Mouse (Mus musculus): Measurements from ENCODE around the gene Tbc1d10b. TPM values are rescaled to one million over a fixed set of nuclear protein-coding genes. Genes with fewer than 3 reads are reported as not detected.

The Tbc1d10b gene
- polyA plus RNA-seq, 1 experiment from 2014 or later: 29.4 TPM

DNA sequence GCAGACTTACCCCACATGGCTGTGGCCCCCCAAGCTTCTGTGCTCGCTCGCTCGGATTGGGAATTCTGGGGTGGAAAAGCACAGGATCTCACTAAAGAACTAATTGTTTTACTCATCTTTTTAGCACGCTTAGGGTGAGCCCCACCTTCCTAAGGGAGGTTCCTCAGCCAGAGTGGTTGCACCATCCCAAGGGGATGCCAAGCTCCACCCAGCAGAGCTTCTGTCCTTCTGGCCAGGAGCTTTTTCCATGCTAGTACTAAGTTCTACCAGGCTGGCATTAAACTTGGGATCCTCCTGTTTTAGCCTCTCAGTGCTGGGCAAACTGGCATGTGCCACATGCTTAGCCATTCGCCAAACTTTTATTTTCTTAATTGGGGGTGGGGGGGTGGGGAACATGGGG is 45.7 kb downstream of the Tbc1d10b start:
- 85% methylated on average over 5 of the region's 5 CpGs for WGBS
- Histone ChIP-seq H3K36me3 (ENCODE audit: control insufficient read depth, insufficient read depth, low read length) (no peaks in the 10 kb centered on the region), H3K27me3 (ENCODE audit: control insufficient read depth, insufficient read depth, low read length) (no peaks in the 10 kb centered on the region)

DNA sequence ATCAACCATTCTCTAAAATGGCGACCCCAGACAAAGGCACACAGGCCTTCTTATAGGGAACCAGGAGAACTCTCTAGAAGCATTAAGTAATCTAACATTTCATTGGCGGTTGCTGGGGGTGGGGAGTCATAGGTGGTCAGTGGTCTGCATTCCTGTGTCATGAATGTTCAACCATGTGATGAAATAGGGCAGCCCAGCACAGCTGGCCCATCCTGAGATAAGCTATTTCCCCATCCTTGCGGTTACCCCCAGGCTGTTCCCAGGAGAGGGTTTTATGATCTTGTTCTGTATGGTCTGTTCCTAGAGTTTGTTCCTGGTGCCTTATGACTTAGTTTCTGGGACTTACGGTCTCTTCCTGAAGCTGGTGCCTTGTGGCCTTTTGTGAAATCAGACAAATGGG is 50.7 kb downstream of the Tbc1d10b start:
- Histone ChIP-seq H3K9ac (replicated peaks; ENCODE audit: low read depth, low read length) (no peak overlapping the region), H3K4me1 (ENCODE audit: control insufficient read depth, insufficient read depth, low read length) (no peaks in the 10 kb centered on the region), H3K27ac (ENCODE audit: low read depth, low read length) (no peak overlapping the region), H3K4me2 (ENCODE audit: low read depth, low read length) (no peak overlapping the region), H3K4me3 (ENCODE audit: low read depth, low read length) (no peak overlapping the region), H3K9me3 (ENCODE audit: control insufficient read depth, low read length) (no peaks in the 10 kb centered on the region), H3K36me3 (ENCODE audit: control insufficient read depth, insufficient read depth, low read length) (no peaks in the 10 kb centered on the region), H3K27me3 (ENCODE audit: control insufficient read depth, insufficient read depth, low read length) (no peaks in the 10 kb centered on the region)
- ATAC-seq (ENCODE audit: low read depth): no peak
- 89% methylated on average over 4 of the region's 4 CpGs for WGBS

More for the DNA sequence above, 45.7 kb downstream of the Tbc1d10b start:
- Histone ChIP-seq H3K9me3 (ENCODE audit: control insufficient read depth, low read length) (no peaks in the 10 kb centered on the region), H3K27ac (ENCODE audit: low read depth, low read length) (no peak overlapping the region), H3K9ac (replicated peaks; ENCODE audit: low read depth, low read length) (no peak overlapping the region), H3K4me1 (ENCODE audit: control insufficient read depth, insufficient read depth, low read length) (no peaks in the 10 kb centered on the region), H3K4me3 (ENCODE audit: low read depth, low read length) (no peak overlapping the region), H3K4me2 (ENCODE audit: low read depth, low read length) (no peak overlapping the region)
- no peak for ATAC-seq (ENCODE audit: low read depth)

DNA sequence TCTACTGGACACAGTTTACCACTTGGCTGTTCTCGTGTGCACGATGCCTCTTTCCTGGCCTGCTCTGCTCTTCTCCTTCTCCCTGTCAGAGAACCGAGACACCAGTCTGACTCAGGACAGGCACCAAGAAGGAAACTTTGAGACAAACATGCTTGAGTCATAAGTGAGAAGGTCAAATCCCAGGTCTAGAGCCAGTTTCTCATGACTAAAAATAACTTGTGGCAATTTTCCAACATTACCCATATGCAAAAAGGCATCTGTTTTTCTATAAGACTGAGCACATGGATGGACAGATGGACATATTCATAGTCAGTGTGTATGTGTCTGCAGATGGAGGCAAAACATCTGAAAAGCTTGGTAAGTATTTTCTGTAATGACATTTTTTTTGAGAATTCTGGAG is 54.8 kb downstream of the Tbc1d10b start:
- Histone ChIP-seq H3K9me3 (ENCODE audit: control insufficient read depth, low read length) (no peaks in the 10 kb centered on the region), H3K4me1 (ENCODE audit: control insufficient read depth, insufficient read depth, low read length) (no peaks in the 10 kb centered on the region), H3K4me3 (ENCODE audit: low read depth, low read length) (no peak overlapping the region), H3K27ac (ENCODE audit: low read depth, low read length) (no peak overlapping the region), H3K9ac (replicated peaks; ENCODE audit: low read depth, low read length) (no peak overlapping the region), H3K27me3 (ENCODE audit: control insufficient read depth, insufficient read depth, low read length) (no peaks in the 10 kb centered on the region), H3K36me3 (ENCODE audit: control insufficient read depth, insufficient read depth, low read length) (no peaks in the 10 kb centered on the region), H3K4me2 (ENCODE audit: low read depth, low read length) (no peak overlapping the region)
- no peak for ATAC-seq (ENCODE audit: low read depth)
- 84% methylated on average over 3 of the region's 3 CpGs for WGBS

DNA sequence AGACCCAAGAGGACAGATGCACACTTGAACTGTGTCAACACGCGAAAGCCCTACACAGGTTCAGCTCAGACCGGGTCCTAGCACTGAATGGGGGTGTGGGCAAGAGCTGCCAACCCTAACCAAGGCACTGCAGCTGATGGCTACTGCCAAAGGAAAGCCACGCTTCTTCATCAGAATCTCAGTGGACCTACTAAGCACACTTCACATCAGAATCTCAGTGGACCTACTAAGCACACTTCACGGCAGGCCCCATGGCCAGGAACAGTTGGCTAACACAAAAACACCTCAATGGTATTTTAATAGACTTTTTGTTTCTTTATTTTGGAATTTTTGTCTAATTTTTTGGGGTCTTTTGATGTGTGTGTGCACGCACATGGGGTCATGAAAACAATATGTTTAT is 55.8 kb downstream of the Tbc1d10b start:
- no peak overlapping the region for H3K9ac ChIP-seq (replicated peaks; ENCODE audit: low read depth, low read length)
- no peak for ATAC-seq (ENCODE audit: low read depth)
- no peak overlapping the region for H3K4me2 ChIP-seq (ENCODE audit: low read depth, low read length)
- H3K27ac ChIP-seq (ENCODE audit: low read depth, low read length): no peak overlapping the region
- no peaks in the 10 kb centered on the region for H3K36me3 ChIP-seq (ENCODE audit: control insufficient read depth, insufficient read depth, low read length)
- 93% methylated on average over 6 of the region's 6 CpGs for WGBS
- no peaks in the 10 kb centered on the region for H3K27me3 ChIP-seq (ENCODE audit: control insufficient read depth, insufficient read depth, low read length)
- no peaks in the 10 kb centered on the region for H3K9me3 ChIP-seq (ENCODE audit: control insufficient read depth, low read length)
- no peak overlapping the region for H3K4me3 ChIP-seq (ENCODE audit: low read depth, low read length)
- H3K4me1 ChIP-seq (ENCODE audit: control insufficient read depth, insufficient read depth, low read length): no peaks in the 10 kb centered on the region

DNA sequence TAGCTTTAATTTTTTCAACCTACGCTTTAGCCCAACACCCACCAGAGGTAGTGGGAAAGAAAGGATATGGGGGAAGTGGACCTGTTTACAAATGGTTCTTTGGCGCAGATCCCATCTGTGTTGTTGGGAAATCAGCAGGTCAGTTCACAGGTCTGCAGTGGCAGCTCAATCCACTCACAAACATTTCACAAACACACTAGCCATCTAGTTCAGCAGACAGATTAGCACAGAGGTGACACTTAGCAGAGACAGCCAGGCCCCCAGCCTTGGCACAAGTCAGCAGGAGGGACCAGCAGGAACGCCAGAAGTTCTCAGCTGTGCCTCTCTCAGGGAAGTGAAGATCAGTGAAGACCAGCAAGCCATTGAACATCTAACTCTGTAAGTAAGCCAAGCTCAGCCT is 60.4 kb downstream of the Tbc1d10b start:
- no peak for ATAC-seq (ENCODE audit: low read depth)
- no peak overlapping the region for H3K4me3 ChIP-seq (ENCODE audit: low read depth, low read length)
- WGBS: 79% methylated on average over 3 of the region's 3 CpGs
- no peaks in the 10 kb centered on the region for H3K4me1 ChIP-seq (ENCODE audit: control insufficient read depth, insufficient read depth, low read length)
- H3K4me2 ChIP-seq (ENCODE audit: low read depth, low read length): no peak overlapping the region
- H3K27ac ChIP-seq (ENCODE audit: low read depth, low read length): no peak overlapping the region
- no peaks in the 10 kb centered on the region for H3K27me3 ChIP-seq (ENCODE audit: control insufficient read depth, insufficient read depth, low read length)
- no peaks in the 10 kb centered on the region for H3K9me3 ChIP-seq (ENCODE audit: control insufficient read depth, low read length)
- H3K36me3 ChIP-seq (ENCODE audit: control insufficient read depth, insufficient read depth, low read length): no peaks in the 10 kb centered on the region
- no peak overlapping the region for H3K9ac ChIP-seq (replicated peaks; ENCODE audit: low read depth, low read length)

Other genes with a start within 250 kb of the Tbc1d10b start
- gene Cdipt, start 232.6 kb downstream of the Tbc1d10b start, polyA plus RNA-seq (2014; fragmentation: Nextera tagmentation; extraction: Ambion mirVana): 105 and 107 TPM in 2 replicates
- 0.86 and 1.2 TPM in 2 replicates for gene Cdiptos, start 232.4 kb downstream of the Tbc1d10b start, polyA plus RNA-seq (2014; fragmentation: Nextera tagmentation; extraction: Ambion mirVana)
- 2.4 and 4.8 TPM in 2 replicates for gene Mvp, start 193.8 kb downstream of the Tbc1d10b start, polyA plus RNA-seq (2014; fragmentation: Nextera tagmentation; extraction: Ambion mirVana)
- not detected in 2 replicates for gene Pagr1b, start 192.0 kb downstream of the Tbc1d10b start, polyA plus RNA-seq (2014; fragmentation: Nextera tagmentation; extraction: Ambion mirVana)
- 30.4 and 46.9 TPM in 2 replicates for gene Pagr1a, start 191.1 kb downstream of the Tbc1d10b start, polyA plus RNA-seq (2014; fragmentation: Nextera tagmentation; extraction: Ambion mirVana)
- 36.3 and 60.2 TPM in 2 replicates for gene Gm42742, start 187.4 kb downstream of the Tbc1d10b start, polyA plus RNA-seq (2014; fragmentation: Nextera tagmentation; extraction: Ambion mirVana)
- 41.4 and 63.5 TPM in 2 replicates for gene Prrt2, start 187.3 kb downstream of the Tbc1d10b start, polyA plus RNA-seq (2014; fragmentation: Nextera tagmentation; extraction: Ambion mirVana)
- gene Maz, start 181.4 kb downstream of the Tbc1d10b start, polyA plus RNA-seq (2014; fragmentation: Nextera tagmentation; extraction: Ambion mirVana): 61.7 and 64.8 TPM in 2 replicates
- 12.7 and 13.9 TPM in 2 replicates for gene Kif22, start 166.0 kb downstream of the Tbc1d10b start, polyA plus RNA-seq (2014; fragmentation: Nextera tagmentation; extraction: Ambion mirVana)
- not detected in 2 replicates for gene Zg16, start 121.1 kb downstream of the Tbc1d10b start, polyA plus RNA-seq (2014; fragmentation: Nextera tagmentation; extraction: Ambion mirVana)
- gene AI467606, start 117.1 kb downstream of the Tbc1d10b start, polyA plus RNA-seq (2014; fragmentation: Nextera tagmentation; extraction: Ambion mirVana): 1.4 and 1.6 TPM in 2 replicates
- gene Qprt, start 86.2 kb downstream of the Tbc1d10b start, polyA plus RNA-seq (2014; fragmentation: Nextera tagmentation; extraction: Ambion mirVana): 0.88 TPM in 1 of 2 replicates, not detected in the other
- not detected in 2 replicates for gene Spn, start 70.6 kb downstream of the Tbc1d10b start, polyA plus RNA-seq (2014; fragmentation: Nextera tagmentation; extraction: Ambion mirVana)
- 58.1 and 71.9 TPM in 2 replicates for gene Cd2bp2, start 12.4 kb downstream of the Tbc1d10b start, polyA plus RNA-seq (2014; fragmentation: Nextera tagmentation; extraction: Ambion mirVana)
- 8.5 and 12.5 TPM in 2 replicates for gene Mylpf, start 422 bp upstream of the Tbc1d10b start, polyA plus RNA-seq (2014; fragmentation: Nextera tagmentation; extraction: Ambion mirVana)
- 21.5 and 24.0 TPM in 2 replicates for gene Zfp553, start 24.6 kb upstream of the Tbc1d10b start, polyA plus RNA-seq (2014; fragmentation: Nextera tagmentation; extraction: Ambion mirVana)
- gene Sept1, start 24.7 kb upstream of the Tbc1d10b start, polyA plus RNA-seq (2014; fragmentation: Nextera tagmentation; extraction: Ambion mirVana): 7.2 and 9.1 TPM in 2 replicates
- 68.1 and 68.8 TPM in 2 replicates for gene Zfp771, start 35.8 kb upstream of the Tbc1d10b start, polyA plus RNA-seq (2014; fragmentation: Nextera tagmentation; extraction: Ambion mirVana)
- 109 and 138 TPM in 2 replicates for gene Dctpp1, start 52.2 kb upstream of the Tbc1d10b start, polyA plus RNA-seq (2014; fragmentation: Nextera tagmentation; extraction: Ambion mirVana)
- 77.7 and 78.9 TPM in 2 replicates for gene Sephs2, start 65.6 kb upstream of the Tbc1d10b start, polyA plus RNA-seq (2014; fragmentation: Nextera tagmentation; extraction: Ambion mirVana)
- gene Itgal, start 87.8 kb upstream of the Tbc1d10b start, polyA plus RNA-seq (2014; fragmentation: Nextera tagmentation; extraction: Ambion mirVana): 0.09 and 0.17 TPM in 2 replicates
- gene Zfp768, start 137.1 kb upstream of the Tbc1d10b start, polyA plus RNA-seq (2014; fragmentation: Nextera tagmentation; extraction: Ambion mirVana): 3.3 and 6.0 TPM in 2 replicates
- gene Zfp747, start 167.6 kb upstream of the Tbc1d10b start, polyA plus RNA-seq (2014; fragmentation: Nextera tagmentation; extraction: Ambion mirVana): 8.4 and 9.1 TPM in 2 replicates
- gene 9130019O22Rik, start 178.7 kb upstream of the Tbc1d10b start, polyA plus RNA-seq (2014; fragmentation: Nextera tagmentation; extraction: Ambion mirVana): 5.6 and 6.7 TPM in 2 replicates
- 6.0 and 7.8 TPM in 2 replicates for gene E430018J23Rik, start 185.2 kb upstream of the Tbc1d10b start, polyA plus RNA-seq (2014; fragmentation: Nextera tagmentation; extraction: Ambion mirVana)
- gene Zfp764, start 198.4 kb upstream of the Tbc1d10b start, polyA plus RNA-seq (2014; fragmentation: Nextera tagmentation; extraction: Ambion mirVana): 5.5 and 5.7 TPM in 2 replicates
- 35.7 and 37.2 TPM in 2 replicates for gene Zfp688, start 213.6 kb upstream of the Tbc1d10b start, polyA plus RNA-seq (2014; fragmentation: Nextera tagmentation; extraction: Ambion mirVana)
- gene Zfp689, start 240.7 kb upstream of the Tbc1d10b start, polyA plus RNA-seq (2014; fragmentation: Nextera tagmentation; extraction: Ambion mirVana): 16.1 and 18.2 TPM in 2 replicates